Mouse (Mus musculus) forebrain, postnatal 0 days (tissue): Measurements from ENCODE around the gene Itgb5. TPM values are rescaled to one million over a fixed set of nuclear protein-coding genes. Genes with fewer than 3 reads are reported as not detected.

ENCODE experiments used
- ATAC-seq: fragments of 200-750 bp; cut with Nextera tagmentation; 2 replicates; pipeline ENCODE4 v1.8.0; 2017; ENCODE audit warnings: mild to moderate bottlenecking, moderate library complexity
- DNase-seq: peaks from one replicate; pipeline ENCODE4 v3.0.0-alpha.2; 2015
- H3K27ac ChIP-seq: fragments of 300-500 bp; sonication (generic); 2 replicates; pipeline ENCODE4 v1.5.1; 2014; ENCODE audit warnings: low read depth, mild to moderate bottlenecking, antibody characterized with exemption, low read length, moderate library complexity, mixed read lengths
- H3K27me3 ChIP-seq: fragments of 300-500 bp; sonication (generic); 2 replicates; pipeline ENCODE4 v1.6.1; 2014; ENCODE audit warnings: mild to moderate bottlenecking, low read length, mixed read lengths; ENCODE audit not compliant: insufficient read depth
- H3K36me3 ChIP-seq: fragments of 300-500 bp; sonication (generic); 2 replicates; pipeline ENCODE4 v1.6.1; 2014; ENCODE audit warnings: mild to moderate bottlenecking, moderate library complexity; ENCODE audit not compliant: insufficient read depth
- H3K4me1 ChIP-seq: fragments of 300-500 bp; sonication (generic); 2 replicates; pipeline ENCODE4 v1.6.1; 2014; ENCODE audit warnings: antibody characterized with exemption; ENCODE audit not compliant: insufficient read depth
- H3K4me2 ChIP-seq: fragments of 300-500 bp; sonication (generic); 2 replicates; pipeline ENCODE4 v1.6.1; 2014; ENCODE audit warnings: low read depth, mild to moderate bottlenecking, moderate library complexity
- H3K4me3 ChIP-seq: fragments of 300-500 bp; sonication (generic); 2 replicates; pipeline ENCODE4 v1.5.1; 2014; ENCODE audit warnings: low read depth, low read length, mixed read lengths
- H3K9ac ChIP-seq: fragments of 300-500 bp; sonication (generic); 2 replicates; pipeline ENCODE4 v1.6.1; 2014; ENCODE audit warnings: mild to moderate bottlenecking
- H3K9me3 ChIP-seq: fragments of 300-500 bp; sonication (generic); 2 replicates; pipeline ENCODE4 v1.6.1; 2016; ENCODE audit warnings: low read length
- CTCF ChIP-seq: sonication (generic); IDR thresholded peaks from 2 replicates; pipeline ENCODE4 v1.5.1; 2016; ENCODE audit warnings: antibody characterized with exemption, control low read depth, low read depth
- WGBS: fragments of 180-500 bp; shearing (Covaris S2); extraction: QIAGEN DNeasy Blood & Tissue Kit; methylation state at CpG from one replicate; pipeline ENCODE4 v1.1.7; 2014; 5-methylcytosine and 5-hydroxymethylcytosine counted together
- polyA plus RNA-seq: library from polyadenylated mRNA; unstranded; fragments of >200 nt; fragmentation: Nextera tagmentation; extraction: Ambion mirVana; gene quantifications from 2 replicates; pipeline ENCODE4 v1.2.1, GENCODE M21; 2015
- total RNA-seq: library from RNA; depleted of rRNA; stranded (reverse); fragments of >200 nt; gene quantifications from 2 replicates; pipeline ENCODE4 v1.2.3, GENCODE M21; 2014

The Itgb5 gene
- total and polyA plus RNA-seq, 2 experiments from 2014 or later: 19.7 to 49.3 TPM

GRCm38 (mm10) chr16:33842081-33842880 is 12.8 kb downstream of the Itgb5 start:
- Histone ChIP-seq H3K4me3 (no peak overlapping the region), H3K9me3 (no peaks in the 10 kb centered on the region), H3K4me2 (no peak overlapping the region), H3K27ac (no peak overlapping the region), H3K36me3 (no peaks in the 10 kb centered on the region), H3K4me1 (no peaks in the 10 kb centered on the region), H3K9ac (no peak overlapping the region), H3K27me3 (no peaks in the 10 kb centered on the region)
- DNase-seq: no peak
- ATAC-seq: no peak
- 30% methylated on average over 12 of the region's 12 CpGs for WGBS
- TF ChIP-seq CTCF: no peak

GRCm38 (mm10) chr16:33844150-33844611 is 14.7 kb downstream of the Itgb5 start:
- Histone ChIP-seq H3K9ac (no peak overlapping the region), H3K4me2 (no peak overlapping the region), H3K27me3 (no peaks in the 10 kb centered on the region), H3K36me3 (no peaks in the 10 kb centered on the region), H3K27ac (no peak overlapping the region), H3K9me3 (no peaks in the 10 kb centered on the region), H3K4me3 (no peak overlapping the region), H3K4me1 (no peaks in the 10 kb centered on the region)
- no peak for TF ChIP-seq CTCF
- ATAC-seq: no peak
- WGBS: 33% methylated on average over 4 of the region's 4 CpGs
- no peak for DNase-seq

GRCm38 (mm10) chr16:33844866-33845265 is 15.4 kb downstream of the Itgb5 start:
- H3K4me2 ChIP-seq: no peak overlapping the region
- DNase-seq (no peak), ATAC-seq (no peak)
- H3K27me3 ChIP-seq: no peaks in the 10 kb centered on the region
- no peaks in the 10 kb centered on the region for H3K9me3 ChIP-seq
- H3K4me1 ChIP-seq: no peaks in the 10 kb centered on the region
- no peaks in the 10 kb centered on the region for H3K36me3 ChIP-seq
- 77% methylated on average over 6 of the region's 6 CpGs for WGBS
- no peak overlapping the region for H3K27ac ChIP-seq
- no peak overlapping the region for H3K9ac ChIP-seq
- no peak for TF ChIP-seq CTCF
- no peak overlapping the region for H3K4me3 ChIP-seq

- Histone ChIP-seq H3K9ac (no peak overlapping the region), H3K4me2 (no peak overlapping the region), H3K27ac (no peak overlapping the region), H3K9me3 (no peaks in the 10 kb centered on the region), H3K36me3 (no peaks in the 10 kb centered on the region), H3K4me3 (no peak overlapping the region), H3K27me3 (no peaks in the 10 kb centered on the region), H3K4me1 (no peaks in the 10 kb centered on the region)
- no peak for TF ChIP-seq CTCF
- no peak for ATAC-seq
- no peak for DNase-seq
Observed at GRCm38 (mm10) chr16:33853271-33853670, 23.8 kb downstream of the Itgb5 start.

- no peak for TF ChIP-seq CTCF
- no peaks in the 10 kb centered on the region for H3K36me3 ChIP-seq
- no peak overlapping the region for H3K27ac ChIP-seq
- no peak overlapping the region for H3K4me2 ChIP-seq
- WGBS: 80% methylated on average over 2 of the region's 2 CpGs
- H3K9me3 ChIP-seq: no peaks in the 10 kb centered on the region
- no peak for ATAC-seq
- H3K9ac ChIP-seq: no peak overlapping the region
- H3K27me3 ChIP-seq: no peaks in the 10 kb centered on the region
- no peak for DNase-seq
- peaks cover 3% of the 10 kb centered on the region; the same call in 1 of the 2 replicates for H3K4me1 ChIP-seq
- H3K4me3 ChIP-seq: no peak overlapping the region
Observed at GRCm38 (mm10) chr16:33858766-33859165, 29.3 kb downstream of the Itgb5 start.

GRCm38 (mm10) chr16:33859380-33859779 is 29.9 kb downstream of the Itgb5 start:
- no peak for ATAC-seq
- H3K9ac ChIP-seq: no peak overlapping the region
- no peak overlapping the region for H3K4me3 ChIP-seq
- peaks cover 3% of the 10 kb centered on the region; the same call in 1 of the 2 replicates for H3K4me1 ChIP-seq
- no peaks in the 10 kb centered on the region for H3K36me3 ChIP-seq
- DNase-seq: no peak
- 49% methylated on average over 5 of the region's 5 CpGs for WGBS
- no peaks in the 10 kb centered on the region for H3K27me3 ChIP-seq
- H3K9me3 ChIP-seq: no peaks in the 10 kb centered on the region
- TF ChIP-seq CTCF: no peak
- no peak overlapping the region for H3K27ac ChIP-seq
- H3K4me2 ChIP-seq: peak overlapping the region; percentile 15; the same call in 1 of the 2 replicates

- Histone ChIP-seq H3K4me2 (peak overlapping the region; percentile 15; the same call in 1 of the 2 replicates), H3K9ac (no peak overlapping the region), H3K4me3 (no peak overlapping the region), H3K9me3 (no peaks in the 10 kb centered on the region), H3K36me3 (no peaks in the 10 kb centered on the region), H3K4me1 (peaks cover 3% of the 10 kb centered on the region; the same call in 1 of the 2 replicates), H3K27me3 (no peaks in the 10 kb centered on the region), H3K27ac (no peak overlapping the region)
- DNase-seq (peak; percentile 84), ATAC-seq (peak; percentile 96)
- TF ChIP-seq CTCF: peak; percentile 56
- WGBS: 33% methylated on average over 14 of the region's 14 CpGs
Observed at GRCm38 (mm10) chr16:33859988-33860700, 30.7 kb downstream of the Itgb5 start.
